Mouse (Mus musculus): ENCODE results near the gene Tmpo.

Gene Tmpo

GRCm38 (mm10) chr10:91102799-91103590, 78.1 kb downstream of the Tmpo start:
- no peak for DNase-seq

GRCm38 (mm10) chr10:91101936-91102335, 79.2 kb downstream of the Tmpo start:
- no peak for DNase-seq

DNA sequence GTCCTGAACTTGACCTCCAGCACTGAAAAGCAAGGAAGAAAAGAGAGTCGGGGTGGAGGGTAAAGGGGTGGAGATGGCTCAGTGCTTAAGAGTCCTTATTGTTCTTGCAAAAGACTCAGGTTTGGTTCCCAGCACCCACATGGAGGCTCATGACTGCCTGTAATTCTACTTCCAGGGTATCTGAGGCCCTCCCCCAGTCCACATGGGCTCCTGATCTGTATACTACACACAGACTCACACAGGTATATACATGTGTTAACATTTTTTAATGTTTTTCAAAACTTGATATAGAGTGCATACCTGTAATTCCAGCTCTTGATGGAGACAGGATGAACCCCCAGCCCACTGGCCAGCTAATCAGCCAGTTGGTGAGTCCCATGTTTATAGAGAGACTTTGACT, 81.0 kb downstream of the Tmpo start:
- no peak for DNase-seq

DNA sequence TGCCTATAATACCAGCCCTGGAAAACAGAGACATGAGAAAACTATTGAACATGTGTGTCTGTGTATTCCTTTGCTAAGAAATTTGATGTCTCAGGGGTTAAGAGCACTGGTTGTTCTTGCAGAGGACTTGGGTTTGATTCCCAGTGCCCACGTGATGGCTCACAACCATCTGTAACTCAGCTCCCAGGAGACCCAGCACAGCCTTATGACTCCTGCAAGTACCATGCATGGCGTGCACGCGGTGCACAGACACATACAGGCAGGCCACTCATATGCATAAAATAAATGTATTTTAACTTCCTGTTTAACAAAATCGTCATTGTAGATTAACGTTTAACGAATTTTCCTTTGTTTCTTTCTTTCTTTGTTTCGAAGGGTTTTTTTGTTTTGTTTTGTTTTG, 83.1 kb downstream of the Tmpo start:
- no peak for DNase-seq

Measured in kidney, adult 8-10 months (tissue).